Mouse (Mus musculus) erythroblast, embryonic 14.5 days (primary cell): ENCODE measurements around the gene Hsdl1. TPM values are rescaled to one million over a fixed set of nuclear protein-coding genes. Genes with fewer than 3 reads are reported as not detected.

Experiments
- H3K27me3 ChIP-seq: 2 replicates; pipeline ENCODE4 v1.6.1; 2012; ENCODE audit warnings: inconsistent platforms; ENCODE audit not compliant: control insufficient read depth
- H3K36me3 ChIP-seq: 2 replicates; pipeline ENCODE4 v1.6.1; 2012; ENCODE audit warnings: mild to moderate bottlenecking, inconsistent platforms; ENCODE audit not compliant: control insufficient read depth
- H3K4me1 ChIP-seq: 2 replicates; pipeline ENCODE4 v1.6.1; 2012; ENCODE audit warnings: inconsistent platforms; ENCODE audit not compliant: control insufficient read depth
- H3K4me3 ChIP-seq: replicated peaks from 2 replicates; pipeline ENCODE3; 2012; ENCODE audit warnings: moderate library complexity, mild to moderate bottlenecking, inconsistent platforms
- H3K9me3 ChIP-seq: 2 replicates; pipeline ENCODE4 v1.6.1; 2012; ENCODE audit warnings: low read length, inconsistent platforms, mixed read lengths; ENCODE audit not compliant: control insufficient read depth
- GATA1 ChIP-seq: IDR thresholded peaks from 2 replicates; pipeline ENCODE4 v1.6.1; 2012; ENCODE audit warnings: low read length, inconsistent platforms, mixed read lengths
- TAL1 ChIP-seq: IDR thresholded peaks from 3 replicates; pipeline ENCODE4 v1.6.1; 2012; ENCODE audit warnings: low read length, inconsistent platforms, mixed read lengths
- polyA plus RNA-seq: library from polyadenylated mRNA; stranded (reverse); fragments of >175 nt; gene quantifications from 2 replicates; pipeline ENCODE4 v1.2.3, GENCODE M21; 2012

Hsdl1 gene
- polyA plus RNA-seq, 1 experiment = 1.4 TPM

- Histone ChIP-seq H3K27me3 (no peaks in the 10 kb centered on the region), H3K4me3 (no peak overlapping the region), H3K9me3 (no peaks in the 10 kb centered on the region; the same call in 1 of the 2 replicates), H3K36me3 (no peaks in the 10 kb centered on the region), H3K4me1 (peaks cover 30% of the 10 kb centered on the region)
- TF ChIP-seq TAL1 (no peak), GATA1 (no peak)
Observed at GRCm38 (mm10) chr8:119588321-119588720, 13.3 kb upstream of the Hsdl1 start.

GRCm38 (mm10) chr8:119585901-119586300 lies 10.9 kb upstream of the Hsdl1 start:
- Histone ChIP-seq H3K4me1 (peaks cover 48% of the 10 kb centered on the region), H3K27me3 (no peaks in the 10 kb centered on the region), H3K36me3 (no peaks in the 10 kb centered on the region), H3K9me3 (no peaks in the 10 kb centered on the region; the same call in 1 of the 2 replicates), H3K4me3 (peak overlapping the region; percentile 62)
- no peak for TF ChIP-seq GATA1
- no peak for TF ChIP-seq TAL1

GRCm38 (mm10) chr8:119580441-119581161 lies 5.6 kb upstream of the Hsdl1 start:
- no peak overlapping the region for H3K4me3 ChIP-seq
- H3K9me3 ChIP-seq = no peaks in the 10 kb centered on the region
- H3K4me1 ChIP-seq = peaks cover 63% of the 10 kb centered on the region
- no peaks in the 10 kb centered on the region; the same call in 1 of the 2 replicates for H3K27me3 ChIP-seq
- TF ChIP-seq GATA1 = no peak
- TF ChIP-seq TAL1 = no peak
- no peaks in the 10 kb centered on the region for H3K36me3 ChIP-seq

- Histone ChIP-seq H3K9me3 (no peaks in the 10 kb centered on the region), H3K27me3 (no peaks in the 10 kb centered on the region; the same call in 1 of the 2 replicates), H3K4me1 (peaks cover 69% of the 10 kb centered on the region), H3K36me3 (no peaks in the 10 kb centered on the region), H3K4me3 (no peak overlapping the region)
- TF ChIP-seq GATA1 = no peak
- no peak for TF ChIP-seq TAL1
Observed at GRCm38 (mm10) chr8:119579096-119579495, 4.1 kb upstream of the Hsdl1 start.

GRCm38 (mm10) chr8:119575366-119575726 lies 363 bp upstream of the Hsdl1 start:
- Histone ChIP-seq H3K36me3 (peaks cover 10% of the 10 kb centered on the region), H3K9me3 (no peaks in the 10 kb centered on the region), H3K4me1 (peaks cover 72% of the 10 kb centered on the region), H3K27me3 (no peaks in the 10 kb centered on the region; the same call in 1 of the 2 replicates), H3K4me3 (peak overlapping the region; percentile 85)
- TF ChIP-seq TAL1 (no peak), GATA1 (no peak)

GRCm38 (mm10) chr8:119572411-119572810 lies 2.6 kb downstream of the Hsdl1 start:
- H3K27me3 ChIP-seq = no peaks in the 10 kb centered on the region; the same call in 1 of the 2 replicates
- no peak overlapping the region for H3K4me3 ChIP-seq
- TF ChIP-seq GATA1 (no peak), TAL1 (no peak)
- H3K4me1 ChIP-seq = peaks cover 52% of the 10 kb centered on the region
- H3K36me3 ChIP-seq = peaks cover 23% of the 10 kb centered on the region
- no peaks in the 10 kb centered on the region for H3K9me3 ChIP-seq

GRCm38 (mm10) chr8:119571135-119571534 lies 3.8 kb downstream of the Hsdl1 start:
- no peaks in the 10 kb centered on the region for H3K27me3 ChIP-seq
- TF ChIP-seq TAL1 = no peak
- no peak for TF ChIP-seq GATA1
- H3K36me3 ChIP-seq = peaks cover 30% of the 10 kb centered on the region
- no peak overlapping the region for H3K4me3 ChIP-seq
- H3K9me3 ChIP-seq = no peaks in the 10 kb centered on the region
- peaks cover 47% of the 10 kb centered on the region for H3K4me1 ChIP-seq

- Histone ChIP-seq H3K36me3 (peaks cover 43% of the 10 kb centered on the region), H3K4me1 (peaks cover 35% of the 10 kb centered on the region), H3K9me3 (no peaks in the 10 kb centered on the region), H3K4me3 (no peak overlapping the region), H3K27me3 (no peaks in the 10 kb centered on the region)
- TF ChIP-seq GATA1 (no peak), TAL1 (no peak)
Observed at GRCm38 (mm10) chr8:119569881-119570280, 5.1 kb downstream of the Hsdl1 start.

- Histone ChIP-seq H3K4me3 (no peak overlapping the region), H3K9me3 (no peaks in the 10 kb centered on the region), H3K27me3 (no peaks in the 10 kb centered on the region), H3K36me3 (peaks cover 50% of the 10 kb centered on the region), H3K4me1 (peaks cover 25% of the 10 kb centered on the region)
- TF ChIP-seq GATA1 (no peak), TAL1 (no peak)
Observed at GRCm38 (mm10) chr8:119568951-119569350, 6.0 kb downstream of the Hsdl1 start.
